Mouse (Mus musculus) myocyte (in vitro differentiated cells): Measurements from ENCODE around the gene Tbc1d19.

Experiments
- CEBPB ChIP-seq: IDR thresholded peaks from 2 replicates; pipeline ENCODE4 v1.6.1; 2011; ENCODE audit warnings: mild to moderate bottlenecking, moderate library complexity; ENCODE audit not compliant: poor library complexity, insufficient read depth, severe bottlenecking
- E2F4 ChIP-seq: IDR thresholded peaks from one replicate; pipeline ENCODE4 v1.6.1; 2011; ENCODE audit warnings: mild to moderate bottlenecking, control low read depth, moderate library complexity; ENCODE audit not compliant: insufficient read depth
- MAX ChIP-seq: IDR thresholded peaks from one replicate; pipeline ENCODE4 v1.6.1; 2011; ENCODE audit warnings: low read depth, mild to moderate bottlenecking, control low read depth
- MYOD1 ChIP-seq, 3 experiments: IDR thresholded peaks; one replicate each; pipeline ENCODE4 v1.6.1; 2011; ENCODE audit warnings: control low read depth in 2 of 3, low read depth in 2 of 3, mild to moderate bottlenecking in 2 of 3, moderate library complexity in 1 of 3; ENCODE audit not compliant: insufficient read length in 2 of 3, control insufficient read depth in 1 of 3
- MYOG ChIP-seq, 3 experiments: IDR thresholded peaks; one replicate each; pipeline ENCODE4 v1.6.1; 2011; ENCODE audit warnings: control low read depth in 2 of 3, low read depth in 2 of 3, mild to moderate bottlenecking in 2 of 3; ENCODE audit not compliant: insufficient read length in 2 of 3, control insufficient read depth in 1 of 3, insufficient read depth in 1 of 3
- POLR2A ChIP-seq: IDR thresholded peaks from one replicate; pipeline ENCODE4 v1.6.1; 2011; ENCODE audit warnings: low read depth, mild to moderate bottlenecking, control low read depth, moderate library complexity; ENCODE audit not compliant: insufficient read length
- POLR2AphosphoS2 ChIP-seq: IDR thresholded peaks from one replicate; pipeline ENCODE4 v1.6.1; 2011; ENCODE audit warnings: low read depth, control low read depth; ENCODE audit not compliant: insufficient read length
- REST ChIP-seq: IDR thresholded peaks from one replicate; pipeline ENCODE4 v1.6.1; 2011; ENCODE audit warnings: mild to moderate bottlenecking, control low read depth, moderate library complexity; ENCODE audit not compliant: insufficient read depth, insufficient read length
- SRF ChIP-seq: IDR thresholded peaks from one replicate; pipeline ENCODE4 v1.6.1; 2011; ENCODE audit warnings: low read depth; ENCODE audit not compliant: control insufficient read depth, insufficient read length
- TCF12 ChIP-seq: IDR thresholded peaks from one replicate; pipeline ENCODE4 v1.6.1; 2011; ENCODE audit warnings: mild to moderate bottlenecking, control low read depth; ENCODE audit not compliant: poor library complexity, insufficient read depth, severe bottlenecking
- TCF3 ChIP-seq: IDR thresholded peaks from one replicate; pipeline ENCODE4 v1.6.1; 2011; ENCODE audit warnings: low read depth, control low read depth; ENCODE audit not compliant: insufficient read length
- USF1 ChIP-seq: IDR thresholded peaks from one replicate; pipeline ENCODE4 v1.6.1; 2011; ENCODE audit warnings: low read depth, mild to moderate bottlenecking, control low read depth, moderate library complexity

DNA sequence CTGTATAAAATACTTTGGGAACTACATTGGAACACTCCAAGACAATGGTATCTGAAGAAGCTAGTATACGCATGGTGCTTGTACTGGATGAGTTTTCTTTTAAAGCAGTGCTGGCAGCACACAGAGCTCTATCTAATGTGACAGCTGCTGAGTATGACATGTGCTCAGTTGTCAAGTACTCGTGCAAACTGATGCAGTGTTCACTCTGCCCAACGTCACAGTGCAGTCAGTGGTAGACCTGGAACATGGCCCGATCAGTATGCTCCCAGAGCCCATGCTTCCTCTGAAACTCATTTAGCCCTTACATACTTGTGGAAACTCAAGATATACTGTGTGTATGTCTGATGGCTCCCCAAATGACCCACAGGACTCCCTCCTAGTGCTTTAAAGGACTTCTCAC lies 25.1 kb downstream of the Tbc1d19 start:
- no peak for TF ChIP-seq CEBPB
- no peak for TF ChIP-seq MAX
- no peak for TF ChIP-seq TCF12
- no peak for TF ChIP-seq POLR2A
- no peak for TF ChIP-seq E2F4
- TF ChIP-seq MYOD1 (IDR thresholded peaks at IDR 0.05; ENCODE audit: control insufficient read depth in 1 of 3, insufficient read length in 2 of 3, low read depth in 2 of 3): no peak
- TF ChIP-seq SRF: no peak
- TF ChIP-seq USF1: no peak
- no peak for TF ChIP-seq POLR2AphosphoS2
- no peak for TF ChIP-seq MYOG (IDR thresholded peaks at IDR 0.05; ENCODE audit: control insufficient read depth in 1 of 3, insufficient read depth in 1 of 3, insufficient read length in 2 of 3, low read depth in 2 of 3)
- no peak for TF ChIP-seq REST
- no peak for TF ChIP-seq TCF3
